Mouse (Mus musculus) heart, embryonic 14.5 days (tissue): Measurements from ENCODE around the gene Cdc73. TPM values are rescaled to one million over a fixed set of nuclear protein-coding genes. Genes with fewer than 3 reads are reported as not detected.
"Not testable (repeated sequence)": the region's sequence is repeated elsewhere in the genome, so short reads cannot be mapped to it uniquely, and the experiment has no call there.

Experiments
- ATAC-seq: fragments of 200-750 bp; cut with Nextera tagmentation; 2 replicates; pipeline ENCODE4 v1.8.0; 2017; ENCODE audit warnings: low read depth, moderate TSS enrichment; ENCODE audit not compliant: insufficient number of reproducible peaks, insufficient read depth, low FRiP score
- H3K27ac ChIP-seq, 2 experiments: fragments of 200-500 bp in 1 of 2; fragments of 300-500 bp in 1 of 2; sonication (generic) in 1 of 2; replicated peaks in 1 of 2; 2 replicates each; pipeline ENCODE4 v1.5.1; 2012 to 2014; ENCODE audit warnings: low read depth in 2 of 2, low read length in 2 of 2, control low read depth in 1 of 2, mild to moderate bottlenecking in 1 of 2, mixed read lengths in 1 of 2; ENCODE audit not compliant: control insufficient read depth in 1 of 2, insufficient read depth in 1 of 2
- H3K27me3 ChIP-seq: fragments of 300-500 bp; sonication (generic); 2 replicates; pipeline ENCODE4 v1.6.1; 2014; ENCODE audit warnings: mild to moderate bottlenecking, low read length, control low read depth; ENCODE audit not compliant: control insufficient read depth, insufficient read depth
- H3K36me3 ChIP-seq: fragments of 300-500 bp; sonication (generic); 2 replicates; pipeline ENCODE4 v1.6.1; 2014; ENCODE audit warnings: mild to moderate bottlenecking, control low read depth, low read length, mixed read lengths; ENCODE audit not compliant: control insufficient read depth, insufficient read depth
- H3K4me1 ChIP-seq, 2 experiments: fragments of 200-500 bp in 1 of 2; fragments of 300-500 bp in 1 of 2; sonication (generic) in 1 of 2; 2 replicates each; pipeline ENCODE4 v1.6.1; 2012 to 2014; ENCODE audit warnings: low read length in 2 of 2, control low read depth in 1 of 2, mixed read lengths in 1 of 2; ENCODE audit not compliant: control insufficient read depth in 2 of 2, insufficient read depth in 2 of 2
- H3K4me2 ChIP-seq: fragments of 300-500 bp; sonication (generic); 2 replicates; pipeline ENCODE4 v1.6.1; 2014; ENCODE audit warnings: mild to moderate bottlenecking, low read length
- H3K4me3 ChIP-seq, 2 experiments: fragments of 200-500 bp in 1 of 2; fragments of 300-500 bp in 1 of 2; sonication (generic) in 1 of 2; 2 replicates each; pipeline ENCODE4 v1.5.1; 2012 to 2014; ENCODE audit warnings: low read length in 2 of 2, mild to moderate bottlenecking in 2 of 2, control low read depth in 1 of 2, low read depth in 1 of 2, moderate library complexity in 1 of 2; ENCODE audit not compliant: control insufficient read depth in 1 of 2, insufficient read depth in 1 of 2
- H3K9ac ChIP-seq: fragments of 300-500 bp; sonication (generic); 2 replicates; pipeline ENCODE4 v1.6.1; 2014; ENCODE audit warnings: mild to moderate bottlenecking, low read length
- H3K9me3 ChIP-seq: fragments of 300-500 bp; sonication (generic); 2 replicates; pipeline ENCODE4 v1.6.1; 2016; ENCODE audit warnings: low read length, control low read depth; ENCODE audit not compliant: control insufficient read depth
- WGBS: fragments of 180-500 bp; shearing (Covaris S2); extraction: QIAGEN DNeasy Blood & Tissue Kit; methylation state at CpG from one replicate; pipeline ENCODE4 v1.1.7; 2014; 5-methylcytosine and 5-hydroxymethylcytosine counted together
- polyA plus RNA-seq: library from polyadenylated mRNA; unstranded; fragments of >200 nt; fragmentation: Nextera tagmentation; extraction: Ambion mirVana; gene quantifications from 2 replicates; pipeline ENCODE4 v1.2.1, GENCODE M21; 2014

Gene Cdc73
- polyA plus RNA-seq, 1 experiment from 2014 or later: 17.3 TPM

GRCm38 (mm10) chr1:143675734-143676361 lies 26.8 kb downstream of the Cdc73 start:
- Histone ChIP-seq H3K36me3 (peaks cover 58% of the 10 kb centered on the region), H3K4me3 (no peak overlapping the region), H3K4me2 (no peak overlapping the region), H3K9ac (no peak overlapping the region), H3K9me3 (no peaks in the 10 kb centered on the region), H3K27me3 (no peaks in the 10 kb centered on the region), H3K27ac (no peak overlapping the region), H3K4me1 (no peaks in the 10 kb centered on the region)
- WGBS: 91% methylated on average over 4 of the region's 4 CpGs
- ATAC-seq: no peak

- not testable (repeated sequence) for H3K4me3 ChIP-seq, H3K9me3 ChIP-seq, H3K4me2 ChIP-seq, H3K27ac ChIP-seq, H3K9ac ChIP-seq, H3K4me1 ChIP-seq, ATAC-seq, H3K27me3 ChIP-seq
- H3K36me3 ChIP-seq: peaks cover 48% of the 10 kb centered on the region
- 88% methylated on average over 4 of the region's 4 CpGs for WGBS
Observed at GRCm38 (mm10) chr1:143664786-143665185, 37.9 kb downstream of the Cdc73 start.

- H3K4me3 ChIP-seq: no peak overlapping the region
- no peak overlapping the region for H3K27ac ChIP-seq
- WGBS: 98% methylated on average over 2 of the region's 2 CpGs
- no peaks in the 10 kb centered on the region for H3K27me3 ChIP-seq
- no peaks in the 10 kb centered on the region for H3K9me3 ChIP-seq
- H3K9ac ChIP-seq: no peak overlapping the region
- no peak for ATAC-seq
- peaks cover 0 to 3% of the 10 kb centered on the region in 2 experiments; a peak in 1 of 4 replicates for H3K4me1 ChIP-seq
- no peak overlapping the region for H3K4me2 ChIP-seq
- H3K36me3 ChIP-seq: peaks cover 39% of the 10 kb centered on the region
Observed at GRCm38 (mm10) chr1:143663197-143663596, 39.5 kb downstream of the Cdc73 start.

GRCm38 (mm10) chr1:143653646-143654045 lies 49.0 kb downstream of the Cdc73 start:
- peaks cover 16% of the 10 kb centered on the region for H3K36me3 ChIP-seq
- H3K4me3 ChIP-seq: no peak overlapping the region

GRCm38 (mm10) chr1:143650317-143650716 lies 52.4 kb downstream of the Cdc73 start:
- Histone ChIP-seq H3K27ac (no peak overlapping the region), H3K36me3 (peaks cover 21% of the 10 kb centered on the region), H3K4me2 (no peak overlapping the region), H3K27me3 (no peaks in the 10 kb centered on the region), H3K4me1 (no peaks in the 10 kb centered on the region), H3K9ac (no peak overlapping the region), H3K4me3 (no peak overlapping the region), H3K9me3 (no peaks in the 10 kb centered on the region)
- no peak for ATAC-seq
- 91% methylated on average over 2 of the region's 2 CpGs for WGBS

More at GRCm38 (mm10) chr1:143653646-143654045, 49.0 kb downstream of the Cdc73 start:
- Histone ChIP-seq H3K27me3 (no peaks in the 10 kb centered on the region), H3K9ac (no peak overlapping the region), H3K27ac (no peak overlapping the region), H3K4me2 (no peak overlapping the region), H3K9me3 (no peaks in the 10 kb centered on the region), H3K4me1 (no peaks in the 10 kb centered on the region)
- ATAC-seq: no peak
- WGBS: 93% methylated on average over 3 of the region's 3 CpGs

GRCm38 (mm10) chr1:143646219-143646618 lies 56.5 kb downstream of the Cdc73 start:
- Histone ChIP-seq H3K36me3 (peaks cover 14% of the 10 kb centered on the region), H3K4me1 (no peaks in the 10 kb centered on the region), H3K27me3 (no peaks in the 10 kb centered on the region), H3K27ac (no peak overlapping the region), H3K9me3 (no peaks in the 10 kb centered on the region), H3K9ac (no peak overlapping the region), H3K4me3 (no peak overlapping the region), H3K4me2 (no peak overlapping the region)
- ATAC-seq: no peak
- 81% methylated on average over 4 of the region's 4 CpGs for WGBS

- Histone ChIP-seq H3K27ac (no peak overlapping the region), H3K4me3 (no peak overlapping the region), H3K36me3 (peaks cover 11% of the 10 kb centered on the region), H3K9me3 (no peaks in the 10 kb centered on the region), H3K4me2 (no peak overlapping the region), H3K4me1 (no peaks in the 10 kb centered on the region), H3K9ac (no peak overlapping the region), H3K27me3 (no peaks in the 10 kb centered on the region)
- 73% methylated on average over 4 of the region's 4 CpGs for WGBS
- no peak for ATAC-seq
Observed at GRCm38 (mm10) chr1:143645386-143645785, 57.3 kb downstream of the Cdc73 start.

- peaks cover 6% of the 10 kb centered on the region; the same call in 1 of the 2 replicates for H3K36me3 ChIP-seq
- no peak overlapping the region for H3K27ac ChIP-seq
- H3K9ac ChIP-seq: no peak overlapping the region
- H3K9me3 ChIP-seq: no peaks in the 10 kb centered on the region
- H3K4me2 ChIP-seq: no peak overlapping the region
- WGBS: 97% methylated on average over 2 of the region's 2 CpGs
- ATAC-seq: no peak
- no peak overlapping the region for H3K4me3 ChIP-seq
- no peaks in the 10 kb centered on the region for H3K4me1 ChIP-seq
- H3K27me3 ChIP-seq: no peaks in the 10 kb centered on the region
Observed at GRCm38 (mm10) chr1:143644221-143644620, 58.5 kb downstream of the Cdc73 start.
